Mouse (Mus musculus) left cerebral cortex, postnatal 25 days (tissue): ENCODE data around the gene Adamtsl4. TPM values are rescaled to one million over a fixed set of nuclear protein-coding genes. Genes with fewer than 3 reads are reported as not detected.

Experiments
- DNase-seq, 2 experiments: peaks; one replicate each; pipeline ENCODE4 v3.0.0; 2022; ENCODE audit warnings: low spot score in 2 of 2, mixed read lengths in 1 of 2
- intact Hi-C: fragments of 180-260 bp; cut with DNase I; formaldehyde crosslinking; loops from one replicate; pipeline ENCODE4 v1.15.1; 2025
- total RNA-seq, 2 experiments: library from RNA; stranded (reverse); gene quantifications; 2 replicates each; pipeline ENCODE4 v1.2.3; 2021

Gene Adamtsl4
- total RNA-seq, 2 experiments from 2014 or later = 4.1 to 4.6 TPM

DNA sequence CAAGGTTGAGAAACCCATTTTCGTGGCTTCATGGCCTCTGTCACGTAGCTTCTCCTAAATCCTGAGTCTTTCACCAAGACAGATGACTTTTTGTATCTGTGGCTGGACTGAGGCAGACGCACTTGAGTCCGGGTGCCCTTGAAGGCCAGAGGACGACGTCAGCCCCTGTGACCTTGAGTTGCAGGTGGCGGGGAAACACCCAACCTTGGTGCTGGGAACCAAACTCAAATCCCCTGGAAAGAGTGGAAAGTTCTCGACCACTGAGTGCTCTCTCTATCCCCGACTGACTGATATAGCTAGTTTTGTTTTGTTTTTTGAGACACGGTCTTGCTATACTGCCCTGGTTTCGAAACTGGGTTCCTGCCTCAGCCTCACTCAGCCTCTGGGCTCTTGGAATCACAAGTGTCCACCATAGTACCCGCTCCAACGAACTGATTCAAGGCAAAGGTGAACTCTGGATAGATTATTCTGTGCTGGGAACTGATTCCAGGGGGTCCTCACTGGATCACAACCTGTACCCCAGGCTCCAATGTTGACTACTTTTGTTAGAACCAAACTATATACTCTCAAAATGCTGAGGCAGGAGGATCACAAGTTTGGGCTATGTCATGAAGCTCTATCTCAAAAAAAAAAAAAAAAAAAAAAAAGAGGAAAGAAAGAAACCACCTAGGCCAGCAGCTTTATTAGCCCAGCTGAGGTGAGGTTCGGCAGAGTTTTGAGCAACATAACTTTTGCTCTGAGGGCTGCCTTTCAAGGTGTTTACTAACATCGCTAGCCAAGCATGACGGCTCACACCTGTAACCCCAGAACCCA, 36.1 kb downstream of the Adamtsl4 start:
- no peak for DNase-seq
- intact Hi-C loops = no loop called here

- intact Hi-C loops = no loop called here
- no peak for DNase-seq
Measured at GRCm38 (mm10) chr3:95651033-95651373, 36.7 kb downstream of the Adamtsl4 start.

GRCm38 (mm10) chr3:95650276-95651032, 37.3 kb downstream of the Adamtsl4 start:
- intact Hi-C loops = no loop called here
- DNase-seq = no peak

- intact Hi-C loops = no loop called here
Measured at GRCm38 (mm10) chr3:95648016-95648415, 39.7 kb downstream of the Adamtsl4 start.

GRCm38 (mm10) chr3:95645313-95646235, 42.1 kb downstream of the Adamtsl4 start:
- intact Hi-C loops = loop anchor here (2.0 kb wide), 1 partner anchor 27 kb away; no protein-coding TSS in a partner anchor
- DNase-seq = no peak

More at GRCm38 (mm10) chr3:95648016-95648415, 39.7 kb downstream of the Adamtsl4 start:
- no peak for DNase-seq

DNA sequence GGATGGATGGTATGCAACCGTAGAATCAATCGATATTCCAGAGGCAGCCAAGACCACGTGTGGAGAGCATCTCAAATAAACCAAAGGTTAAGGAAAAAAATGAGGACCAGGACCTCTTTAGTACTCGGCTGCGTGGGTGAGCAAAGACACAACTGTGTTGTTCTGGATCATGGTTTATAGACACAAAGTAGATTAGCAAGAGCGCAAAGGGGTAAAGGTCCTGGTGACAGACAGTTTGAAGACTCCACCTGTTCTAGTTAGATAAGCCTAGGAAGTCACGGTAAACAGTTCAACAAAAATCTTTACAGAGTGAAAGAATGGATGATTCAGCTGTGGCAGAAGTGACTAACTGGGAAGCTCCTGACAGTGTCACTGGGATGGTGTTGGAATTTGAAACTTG, 44.6 kb downstream of the Adamtsl4 start:
- DNase-seq = no peak
- intact Hi-C loops = no loop called here

DNA sequence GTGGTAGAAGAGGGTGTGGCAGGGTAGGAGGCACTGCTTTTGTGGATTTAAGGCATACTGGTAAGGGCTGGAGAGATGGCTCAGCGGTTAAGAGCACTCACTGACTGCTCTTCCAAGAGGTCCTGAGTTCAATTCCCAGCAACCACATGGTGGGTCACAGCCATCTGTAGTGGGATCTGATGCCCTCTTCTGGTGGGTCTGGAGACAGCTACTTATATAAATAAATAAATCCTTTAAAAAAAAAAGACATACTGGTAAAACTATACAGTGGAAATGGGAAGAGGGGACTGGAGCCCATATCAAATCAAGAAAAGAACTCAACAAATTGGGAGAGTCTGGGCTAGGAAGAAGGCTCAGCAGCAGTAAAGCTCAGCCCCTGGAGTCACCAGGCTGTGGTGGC, 48.0 kb downstream of the Adamtsl4 start:
- intact Hi-C loops = no loop called here
- DNase-seq = no peak

DNA sequence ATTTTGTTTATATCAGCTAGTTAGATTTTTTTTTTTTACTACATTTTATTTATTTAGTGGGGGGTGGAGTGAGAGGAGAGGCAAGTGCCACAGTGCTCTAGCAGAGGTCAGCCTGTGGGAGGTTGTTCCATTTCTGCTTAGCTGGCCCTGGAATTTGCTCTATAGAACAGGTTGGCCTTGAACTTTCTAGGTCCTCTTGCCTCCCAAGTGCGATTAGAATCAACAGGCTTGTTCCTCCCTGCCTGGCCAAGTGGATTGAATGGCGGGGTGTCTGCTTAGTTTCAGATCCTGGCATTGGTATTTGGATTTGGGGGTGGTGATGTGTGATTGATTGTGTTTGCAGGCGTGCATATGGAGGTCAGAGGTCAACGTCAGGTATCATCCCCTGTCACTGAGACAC, 51.6 kb downstream of the Adamtsl4 start:
- DNase-seq = no peak

DNA sequence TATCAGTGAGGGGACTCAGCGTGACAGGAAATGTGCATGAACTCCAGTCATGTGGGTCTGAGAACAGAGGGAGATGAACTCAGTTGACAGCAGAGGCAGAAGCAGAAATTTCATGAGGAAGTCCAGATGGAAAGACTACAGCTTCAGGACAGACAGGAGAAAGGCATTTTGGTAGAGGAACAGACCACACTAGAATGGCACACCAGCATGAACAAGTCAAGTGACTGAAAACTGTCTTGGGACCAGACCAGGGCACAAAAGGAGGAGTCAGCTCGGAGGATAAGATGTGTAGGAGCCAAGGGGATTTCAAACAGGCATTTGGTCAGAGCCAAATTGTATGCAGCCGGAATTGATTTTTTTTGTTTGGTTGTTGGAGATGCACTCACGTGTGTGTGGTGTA, 52.1 kb downstream of the Adamtsl4 start:
- no peak for DNase-seq
- intact Hi-C loops = no loop called here

More for the DNA sequence above, 51.6 kb downstream of the Adamtsl4 start:
- intact Hi-C loops = no loop called here

GRCm38 (mm10) chr3:95632648-95633588, 54.8 kb downstream of the Adamtsl4 start:
- intact Hi-C loops = loop anchor here (5.0 kb wide), 1 partner anchor 44 kb away; no protein-coding TSS in a partner anchor
- no peak for DNase-seq

- intact Hi-C loops = loop anchor here (5.0 kb wide), 1 partner anchor 46 kb away; no protein-coding TSS in a partner anchor
- no peak for DNase-seq
Measured at GRCm38 (mm10) chr3:95631304-95631703, 56.4 kb downstream of the Adamtsl4 start.

- intact Hi-C loops = loop anchor here (5.0 kb wide), 1 partner anchor 46 kb away; no protein-coding TSS in a partner anchor
- DNase-seq = no peak
Measured at GRCm38 (mm10) chr3:95630856-95631255, 56.9 kb downstream of the Adamtsl4 start.

GRCm38 (mm10) chr3:95629755-95630154, 58.0 kb downstream of the Adamtsl4 start:
- peak; percentile 68 to 95 for DNase-seq
- intact Hi-C loops = loop anchor here (2.0 to 5.0 kb wide), 3 partner anchors 29 to 132 kb away; partner anchors contain the start of genes Ctsk and Mcl1

DNA sequence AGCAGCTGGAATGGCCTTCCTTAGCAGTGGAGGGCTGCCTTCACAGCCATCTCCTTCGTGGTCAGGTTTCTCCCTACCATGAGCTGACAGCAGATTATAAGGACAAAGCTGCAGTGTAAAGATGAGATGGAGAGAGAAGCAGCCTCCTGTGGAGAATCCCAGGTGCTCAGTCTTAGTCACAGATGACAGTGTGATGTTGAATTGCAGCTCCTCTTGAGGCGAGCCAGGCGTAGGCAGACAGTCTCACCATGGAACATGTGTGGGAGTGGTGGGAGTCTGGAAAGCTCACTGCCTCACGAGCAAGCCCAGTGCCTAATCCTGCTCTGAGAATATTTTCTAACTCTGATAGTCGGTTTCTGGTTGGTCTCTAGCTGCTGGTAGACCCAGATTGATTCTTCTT, 60.0 kb downstream of the Adamtsl4 start:
- intact Hi-C loops = loop anchor here (2.0 to 5.0 kb wide), 2 partner anchors 31 to 130 kb away; partner anchors contain the start of genes Ctsk and Mcl1

More for the DNA sequence above, 60.0 kb downstream of the Adamtsl4 start:
- peak; percentile 79 to 97 for DNase-seq
